Mouse (Mus musculus) heart, postnatal 0 days (tissue): ENCODE measurements at regions not wholly inside any gene's neighbourhood (a gene's known extent, or its start where the extent isn't known, plus 50 kb on each side); places are given as distances from the start of the nearest gene placed in this dataset.

Experiments used
- CTCF ChIP-seq: IDR thresholded peaks from 2 replicates; pipeline ENCODE4 v1.5.1; 2016; ENCODE audit warnings: antibody characterized with exemption, control low read depth, low read depth
- EP300 ChIP-seq: IDR thresholded peaks from 2 replicates; pipeline ENCODE4 v1.6.1; 2016; ENCODE audit warnings: antibody characterized with exemption, low read depth

DNA sequence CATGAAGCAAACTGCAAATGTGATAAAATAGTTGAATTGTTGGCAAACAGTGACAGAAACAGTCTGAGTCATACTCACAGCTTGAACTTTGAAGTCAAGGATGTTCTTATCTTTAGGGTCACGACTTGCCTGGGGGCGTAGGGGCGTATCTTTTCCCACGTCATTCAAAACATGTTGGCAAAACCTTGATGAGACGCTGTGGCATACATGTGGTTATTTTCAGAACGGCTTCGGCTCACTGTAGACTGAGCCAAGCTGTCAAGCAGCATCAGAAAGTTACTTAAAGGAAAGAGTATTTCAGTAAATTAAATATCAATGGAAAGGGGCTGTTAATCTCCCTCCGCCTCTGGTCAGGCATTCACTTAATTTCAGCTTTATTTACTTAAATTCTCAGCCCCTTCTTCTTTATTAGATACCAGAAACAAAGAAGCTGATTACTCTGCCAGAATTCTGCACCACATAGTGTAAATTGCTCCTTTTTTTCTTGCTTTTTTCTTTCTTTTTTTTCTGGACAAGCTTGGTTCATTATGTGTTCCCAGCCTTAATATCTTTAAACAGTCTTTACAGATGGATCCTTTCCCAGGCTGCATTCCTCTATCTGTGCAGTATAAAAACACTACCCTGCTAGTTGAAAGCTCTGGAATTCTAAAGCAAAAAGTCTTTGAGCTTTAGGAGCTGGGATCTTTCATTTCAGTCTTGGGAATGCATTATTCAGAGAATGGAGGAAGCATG, 302.9 kb upstream of the Epha3 start:
- TF ChIP-seq CTCF (no peak), EP300 (no peak)
